Mouse (Mus musculus): Measurements from ENCODE around the gene Pgm3. TPM values are rescaled to one million over a fixed set of nuclear protein-coding genes. Genes with fewer than 3 reads are reported as not detected.
"Not testable (repeated sequence)": the region's sequence is repeated elsewhere in the genome, so short reads cannot be mapped to it uniquely, and the experiment has no call there.

Gene Pgm3
- polyA plus RNA-seq (2015; fragmentation: Nextera tagmentation; extraction: Ambion mirVana): 35.0 and 35.8 TPM in 2 replicates

DNA sequence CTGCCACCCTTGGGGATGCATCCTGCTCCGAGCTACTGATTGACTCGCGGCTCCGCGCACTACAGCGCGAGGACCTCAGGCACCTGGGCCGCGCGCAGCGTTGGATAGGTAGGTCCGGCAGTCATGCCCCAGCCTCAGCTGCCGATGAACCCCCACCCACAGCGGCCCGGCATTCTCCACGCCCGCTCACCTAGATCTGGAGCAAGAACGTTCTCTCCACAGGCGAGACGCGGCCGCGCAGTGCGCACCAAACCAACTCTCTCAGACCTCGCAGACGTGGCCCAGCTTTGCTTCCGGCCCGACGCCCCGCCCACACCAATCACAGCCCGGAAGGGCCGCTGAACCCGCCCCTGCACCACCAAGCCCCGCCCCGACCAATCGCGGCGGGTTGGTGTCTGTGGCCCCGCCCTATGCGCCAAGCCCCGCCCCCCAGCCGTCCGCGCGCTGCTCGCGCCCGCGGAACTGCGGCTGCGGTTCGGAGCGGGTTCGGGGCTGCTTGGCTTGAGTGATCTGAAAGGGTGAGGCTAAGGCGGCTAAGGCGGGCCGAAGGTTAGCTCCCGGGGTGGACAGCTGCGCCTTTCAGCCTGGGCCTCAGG, at the start of gene Pgm3, which contains the start of gene Rwdd2a:
TSS of gene Pgm3 (minus strand) at position 303 of the 596 bp plus-strand sequence.
TSS of gene Rwdd2a (plus strand) at position 452 of the 596 bp plus-strand sequence.
- Histone ChIP-seq H3K9ac (peak within 1 kb of the TSS; percentile 55), H3K4me3 (peak within 1 kb of the TSS; percentile 60), H3K9me3 (no peaks in the 10 kb centered on the region), H3K27me3 (no peaks in the 10 kb centered on the region), H3K36me3 (peaks cover 18% of the 10 kb centered on the region), H3K27ac (replicated peaks) (peak within 1 kb of the TSS; percentile 69), H3K4me2 (peak within 1 kb of the TSS; percentile 97), H3K4me1 (replicated peaks) (peaks cover 22% of the 10 kb centered on the region)
- under 1% methylated on average over 59 of the region's 59 CpGs for WGBS
- peak; percentile 98 for ATAC-seq (ENCODE audit: low FRiP score, low read depth)

DNA sequence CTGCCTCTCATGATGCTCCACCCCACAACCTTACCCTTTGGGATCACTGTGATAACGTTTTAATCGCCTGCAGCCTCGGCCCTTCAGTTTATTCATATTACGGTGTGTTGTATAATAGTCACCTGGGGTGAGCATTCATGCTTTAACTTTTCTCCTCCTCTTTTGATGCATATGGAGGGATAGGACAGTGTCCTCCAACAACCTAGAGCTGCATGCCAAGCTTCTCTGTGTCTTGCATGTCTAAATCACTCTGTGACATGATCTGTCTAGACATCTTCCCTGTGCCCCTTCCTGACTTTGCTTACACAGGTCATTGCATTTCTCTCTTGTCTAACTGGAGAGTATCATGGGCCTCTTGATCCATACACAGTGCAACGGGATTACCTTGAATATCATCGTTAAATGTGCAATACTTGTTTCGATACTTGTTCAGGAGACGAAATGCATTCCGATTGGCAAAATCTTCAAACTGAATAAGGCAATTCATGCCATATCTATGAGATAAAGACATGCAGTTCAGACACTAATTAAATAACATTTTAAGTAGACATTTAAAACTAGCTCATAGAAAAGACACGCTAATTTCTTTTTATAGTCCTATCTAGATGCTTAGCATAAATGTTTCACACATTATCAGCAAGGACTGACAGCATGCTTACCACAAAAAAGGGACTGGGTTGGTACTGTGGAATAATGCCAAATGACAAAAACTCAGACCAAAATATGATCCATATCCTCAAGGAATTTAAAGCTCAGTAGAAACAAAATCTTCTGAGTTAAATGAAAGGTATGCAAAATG, 47.9 kb upstream of the Pgm3 start:
- H3K9ac ChIP-seq: no peak overlapping the region
- WGBS: 67% methylated on average over 10 of the region's 10 CpGs
- no peak overlapping the region for H3K4me3 ChIP-seq
- H3K9me3 ChIP-seq: no peaks in the 10 kb centered on the region
- no peak overlapping the region for H3K27ac ChIP-seq (replicated peaks)
- no peaks in the 10 kb centered on the region for H3K27me3 ChIP-seq
- ATAC-seq (ENCODE audit: low FRiP score, low read depth): no peak
- H3K4me2 ChIP-seq: no peak overlapping the region
- no peaks in the 10 kb centered on the region for H3K36me3 ChIP-seq
- 0 out of 2 replicates have a peak, but pooled peaks cover 2% of the 10 kb centered on the region for H3K4me1 ChIP-seq (replicated peaks)

DNA sequence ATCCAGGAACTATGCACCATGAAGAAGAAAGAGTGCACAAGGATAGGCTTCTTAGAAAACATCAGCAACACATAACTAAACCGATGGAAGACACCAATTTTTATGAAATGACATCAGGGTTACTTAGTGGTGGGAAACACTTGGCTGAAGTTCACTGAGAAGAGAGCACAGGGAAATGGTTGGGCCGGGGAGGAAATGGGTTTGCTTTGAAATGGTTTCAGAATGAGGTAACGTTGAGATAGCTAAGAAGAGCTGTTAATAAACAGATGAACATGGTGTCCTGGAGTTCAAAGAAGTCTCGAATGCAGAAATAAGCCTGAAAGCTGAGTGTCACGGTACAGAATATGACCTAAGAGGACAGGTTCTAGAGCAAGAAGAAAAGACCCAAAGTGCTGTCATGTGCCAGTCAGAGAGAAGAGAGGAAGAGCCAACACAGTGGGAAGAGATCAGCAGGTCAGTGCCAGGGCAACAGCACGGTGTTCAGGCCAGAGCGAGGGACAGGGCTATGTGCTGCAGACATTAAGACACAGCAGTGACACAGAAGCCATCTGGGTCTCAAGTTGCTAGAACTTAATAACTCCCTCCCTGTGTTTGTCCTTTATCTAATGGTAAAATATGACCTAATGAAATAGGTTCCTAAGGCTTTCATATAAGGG, 46.3 kb upstream of the Pgm3 start:
- ATAC-seq (ENCODE audit: low FRiP score, low read depth): no peak
- Histone ChIP-seq H3K27ac (replicated peaks) (no peak overlapping the region), H3K9me3 (no peaks in the 10 kb centered on the region), H3K4me2 (no peak overlapping the region), H3K9ac (no peak overlapping the region), H3K36me3 (no peaks in the 10 kb centered on the region), H3K27me3 (no peaks in the 10 kb centered on the region), H3K4me3 (no peak overlapping the region), H3K4me1 (replicated peaks) (0 out of 2 replicates have a peak, but pooled peaks cover 2% of the 10 kb centered on the region)
- 78% methylated on average over 7 of the region's 7 CpGs for WGBS

DNA sequence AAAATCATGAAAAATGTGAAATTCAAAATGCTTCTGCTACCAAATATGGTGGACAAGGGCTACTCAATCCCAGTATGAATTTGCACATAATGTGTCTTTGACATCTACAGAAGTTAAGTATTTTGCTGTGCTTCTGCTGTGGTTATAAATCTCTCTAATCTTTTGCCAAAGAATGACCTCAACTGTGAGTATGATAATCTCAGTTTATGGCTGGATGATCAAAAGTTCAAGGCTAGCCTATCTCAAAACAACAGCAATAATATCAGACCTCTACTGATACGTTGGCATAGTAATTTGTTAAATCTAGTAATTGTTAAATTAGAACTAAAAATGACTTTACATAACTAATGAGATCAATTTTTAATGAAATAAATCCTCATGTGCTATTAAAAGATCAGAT, 44.1 kb upstream of the Pgm3 start:
- Histone ChIP-seq H3K9me3 (no peaks in the 10 kb centered on the region), H3K4me1 (replicated peaks) (0 out of 2 replicates have a peak, but pooled peaks cover 2% of the 10 kb centered on the region), H3K4me2 (no peak overlapping the region), H3K4me3 (no peak overlapping the region), H3K27ac (replicated peaks) (no peak overlapping the region), H3K27me3 (no peaks in the 10 kb centered on the region), H3K9ac (no peak overlapping the region), H3K36me3 (0 out of 2 replicates have a peak, but pooled peaks cover 4% of the 10 kb centered on the region)
- ATAC-seq (ENCODE audit: low FRiP score, low read depth): no peak
- 87% methylated on average over 1 of the region's 1 CpGs for WGBS

DNA sequence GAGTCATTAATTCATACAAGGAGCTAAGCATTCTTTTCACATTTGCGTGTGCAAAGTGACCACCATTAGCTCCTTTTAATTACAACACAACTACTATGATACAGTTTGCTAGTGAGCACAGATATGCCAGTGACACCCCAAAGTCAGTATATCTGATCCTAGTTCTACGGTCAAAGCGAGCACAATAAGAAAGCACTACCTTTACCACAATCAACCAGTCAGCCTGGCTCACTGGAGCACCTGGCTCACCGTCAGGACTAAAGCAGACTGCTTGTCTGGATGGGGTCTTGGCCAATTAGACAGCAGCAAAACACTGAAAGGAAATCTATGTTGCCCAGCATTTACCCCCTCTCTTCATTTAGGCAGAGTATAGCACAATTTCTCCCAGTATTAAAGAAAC, 40.4 kb upstream of the Pgm3 start:
- Histone ChIP-seq H3K4me2 (no peak overlapping the region), H3K36me3 (0 out of 2 replicates have a peak, but pooled peaks cover 4% of the 10 kb centered on the region), H3K27me3 (no peaks in the 10 kb centered on the region), H3K9me3 (no peaks in the 10 kb centered on the region), H3K27ac (replicated peaks) (no peak overlapping the region), H3K4me3 (no peak overlapping the region), H3K9ac (no peak overlapping the region), H3K4me1 (replicated peaks) (no peaks in the 10 kb centered on the region)
- WGBS: 95% methylated on average over 4 of the region's 4 CpGs
- ATAC-seq (ENCODE audit: low FRiP score, low read depth): no peak

DNA sequence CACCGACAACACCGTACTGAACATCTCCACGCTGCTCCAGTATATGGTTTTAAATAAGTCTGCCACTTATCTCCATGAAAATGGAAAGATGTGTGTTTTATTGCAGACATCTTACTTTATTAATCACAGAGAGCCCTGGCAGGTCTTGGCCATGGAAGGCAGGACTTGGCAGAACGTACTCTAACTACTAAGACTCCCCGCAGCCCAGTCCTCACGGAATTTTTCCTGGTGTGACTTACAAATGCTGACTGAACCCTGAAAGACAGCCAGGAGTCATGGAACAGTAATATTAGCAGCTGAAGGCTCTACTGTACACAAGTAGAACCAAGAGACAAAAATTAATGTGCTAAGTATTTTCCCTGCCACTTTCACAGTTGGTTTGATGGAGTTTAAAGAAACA, 34.1 kb upstream of the Pgm3 start:
- 83% methylated on average over 6 of the region's 6 CpGs for WGBS

DNA sequence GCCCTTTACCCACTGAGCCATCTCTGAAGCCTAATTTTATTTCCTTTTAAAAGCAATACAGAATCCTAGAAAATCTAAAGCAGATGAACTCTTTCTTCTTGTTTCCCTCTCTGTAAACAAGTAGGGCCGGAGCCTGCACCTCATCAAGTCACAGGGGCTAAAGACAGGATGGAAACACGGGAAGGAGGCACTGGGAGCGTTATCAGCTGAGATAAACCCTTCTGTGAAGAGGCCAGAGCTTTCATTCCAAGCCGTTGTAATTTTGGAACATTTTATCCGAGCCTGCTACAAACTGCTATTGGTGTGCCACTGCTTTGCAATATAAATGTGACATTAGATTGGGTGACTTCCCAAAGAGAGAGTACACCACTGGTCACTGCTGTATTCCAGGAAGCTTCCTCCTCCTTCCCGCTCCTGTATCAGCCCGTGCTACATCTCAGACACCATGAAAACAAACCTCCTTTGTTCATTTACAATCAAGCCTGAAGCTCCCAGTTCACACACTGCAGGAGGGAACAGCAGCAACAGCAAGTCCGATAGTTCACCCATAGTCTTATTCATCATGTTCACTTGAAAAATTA, 28.2 kb upstream of the Pgm3 start:
- Histone ChIP-seq H3K9ac (no peak overlapping the region), H3K36me3 (peaks cover 3% of the 10 kb centered on the region; the same call in 1 of the 2 replicates), H3K27me3 (no peaks in the 10 kb centered on the region), H3K9me3 (no peaks in the 10 kb centered on the region), H3K27ac (replicated peaks) (no peak overlapping the region), H3K4me3 (no peak overlapping the region), H3K4me2 (no peak overlapping the region), H3K4me1 (replicated peaks) (no peaks in the 10 kb centered on the region)
- 61% methylated on average over 8 of the region's 8 CpGs for WGBS
- no peak for ATAC-seq (ENCODE audit: low FRiP score, low read depth)

More for the DNA sequence above, 34.1 kb upstream of the Pgm3 start:
- H3K4me2 ChIP-seq: no peak overlapping the region
- ATAC-seq (ENCODE audit: low FRiP score, low read depth): no peak
- H3K9me3 ChIP-seq: no peaks in the 10 kb centered on the region
- H3K9ac ChIP-seq: no peak overlapping the region
- no peak overlapping the region for H3K4me3 ChIP-seq
- no peaks in the 10 kb centered on the region for H3K36me3 ChIP-seq
- no peak overlapping the region for H3K27ac ChIP-seq (replicated peaks)
- no peaks in the 10 kb centered on the region for H3K4me1 ChIP-seq (replicated peaks)
- H3K27me3 ChIP-seq: no peaks in the 10 kb centered on the region

DNA sequence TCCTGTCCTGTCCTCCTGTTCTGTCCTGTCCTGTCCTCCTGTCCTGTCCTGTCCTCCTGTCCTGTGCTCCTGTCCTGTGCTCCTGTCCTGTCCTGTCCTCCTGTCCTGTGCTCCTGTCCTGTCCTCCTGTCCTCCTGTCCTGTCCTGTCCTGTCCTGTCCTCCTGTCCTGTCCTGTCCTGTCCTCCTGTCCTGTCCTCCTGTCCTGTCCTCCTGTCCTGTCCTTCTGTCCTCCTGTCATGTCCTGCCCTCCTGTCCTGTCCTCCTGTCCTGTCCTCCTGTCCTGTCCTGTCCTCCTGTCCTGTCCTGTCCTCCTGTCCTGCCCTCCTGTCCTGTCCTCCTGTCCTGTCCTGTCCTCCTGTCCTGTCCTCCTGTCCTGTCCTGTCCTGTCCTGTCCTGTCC, 25.3 kb upstream of the Pgm3 start:
- not testable (repeated sequence) for H3K9ac ChIP-seq; H3K4me2 ChIP-seq; H3K27me3 ChIP-seq; H3K4me1 ChIP-seq (replicated peaks); H3K36me3 ChIP-seq; H3K9me3 ChIP-seq; ATAC-seq (ENCODE audit: low FRiP score, low read depth); H3K4me3 ChIP-seq; H3K27ac ChIP-seq (replicated peaks)

DNA sequence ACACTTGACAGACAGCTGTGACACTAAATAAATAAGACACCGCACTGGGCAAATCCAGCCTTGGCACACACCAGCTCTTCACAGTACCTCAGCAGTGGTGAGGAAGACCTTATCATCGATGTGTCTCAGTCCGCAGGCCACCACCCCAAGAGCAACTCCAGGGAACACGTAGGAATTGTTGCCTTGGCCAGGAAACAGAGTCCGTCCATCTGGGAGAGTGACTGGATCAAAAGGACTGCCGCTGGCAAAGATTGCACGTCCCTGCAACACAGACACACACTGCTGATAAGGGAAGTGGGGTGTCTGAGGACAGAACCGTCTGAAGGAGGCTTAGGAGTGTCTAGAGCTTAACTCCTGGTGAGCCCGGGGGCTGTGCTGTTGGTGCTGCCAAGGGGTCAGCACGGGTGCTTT, 22.7 kb upstream of the Pgm3 start:
- 0 out of 2 replicates have a peak, but pooled peaks have one; percentile 54 for ATAC-seq (ENCODE audit: low FRiP score, low read depth)
- H3K9ac ChIP-seq; H3K4me3 ChIP-seq; H3K27ac ChIP-seq (replicated peaks); H3K36me3 ChIP-seq; H3K4me2 ChIP-seq; H3K4me1 ChIP-seq (replicated peaks); H3K27me3 ChIP-seq; H3K9me3 ChIP-seq: not testable (repeated sequence)
- WGBS: 69% methylated on average over 10 of the region's 10 CpGs

DNA sequence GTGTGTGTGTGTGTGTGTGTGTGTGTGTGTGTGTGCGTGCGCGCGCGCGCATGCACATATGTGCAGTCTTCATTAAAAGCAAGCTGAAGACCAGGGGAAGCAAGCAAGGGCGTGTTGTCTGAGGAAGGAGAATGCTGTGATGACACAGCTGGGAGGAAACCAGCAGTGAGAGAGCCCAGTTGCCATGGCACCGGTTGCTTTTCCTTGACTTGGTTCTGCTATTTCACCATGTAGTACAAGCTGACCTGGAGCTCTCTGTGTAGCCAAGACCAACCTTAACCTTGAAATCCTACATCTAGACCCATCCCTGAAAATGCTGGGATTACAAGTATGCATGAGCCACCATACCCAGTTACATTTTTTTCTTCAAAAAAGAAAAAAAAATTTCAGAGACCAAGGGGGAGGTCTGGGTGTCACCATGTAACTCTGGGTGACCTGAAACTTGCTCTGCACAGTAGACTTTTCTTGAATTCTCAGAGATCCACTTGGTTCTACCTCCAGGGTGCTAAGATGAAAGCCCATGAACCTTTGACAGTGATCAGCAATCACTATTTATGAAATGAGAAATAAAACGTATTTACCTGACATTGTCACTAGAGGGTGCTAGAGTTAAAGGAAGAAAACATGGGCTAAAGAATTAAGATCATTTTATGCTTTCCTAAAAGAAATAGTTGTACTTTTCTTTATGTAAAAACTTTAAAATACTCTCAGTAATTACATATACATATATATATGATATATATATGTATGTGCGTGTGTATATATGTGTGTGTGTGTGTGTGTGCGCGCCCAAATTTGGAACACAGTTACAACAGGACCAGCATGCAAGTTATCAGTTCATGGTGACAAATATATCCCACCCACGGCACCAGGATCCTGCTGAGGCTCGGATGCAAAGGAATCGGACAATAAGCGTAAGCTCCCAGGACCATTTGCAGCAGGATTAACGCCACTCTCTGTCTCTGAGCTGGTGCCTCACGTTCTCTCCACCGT, 21.3 kb upstream of the Pgm3 start:
- 76% methylated on average over 19 of the region's 19 CpGs for WGBS
- Histone ChIP-seq H3K4me2 (no peak overlapping the region), H3K9me3 (no peaks in the 10 kb centered on the region), H3K4me3 (no peak overlapping the region), H3K27me3 (no peaks in the 10 kb centered on the region), H3K4me1 (replicated peaks) (no peaks in the 10 kb centered on the region; the same call in 1 of the 2 replicates), H3K9ac (no peak overlapping the region), H3K27ac (replicated peaks) (no peak overlapping the region), H3K36me3 (peaks cover 7% of the 10 kb centered on the region; the same call in 1 of the 2 replicates)
- ATAC-seq (ENCODE audit: low FRiP score, low read depth): 0 out of 2 replicates have a peak, but pooled peaks have one; percentile 40

All from hindbrain, embryonic 15.5 days (tissue).